Mouse (Mus musculus): Measurements from ENCODE around the gene Tmem203.

The Tmem203 gene

DNA sequence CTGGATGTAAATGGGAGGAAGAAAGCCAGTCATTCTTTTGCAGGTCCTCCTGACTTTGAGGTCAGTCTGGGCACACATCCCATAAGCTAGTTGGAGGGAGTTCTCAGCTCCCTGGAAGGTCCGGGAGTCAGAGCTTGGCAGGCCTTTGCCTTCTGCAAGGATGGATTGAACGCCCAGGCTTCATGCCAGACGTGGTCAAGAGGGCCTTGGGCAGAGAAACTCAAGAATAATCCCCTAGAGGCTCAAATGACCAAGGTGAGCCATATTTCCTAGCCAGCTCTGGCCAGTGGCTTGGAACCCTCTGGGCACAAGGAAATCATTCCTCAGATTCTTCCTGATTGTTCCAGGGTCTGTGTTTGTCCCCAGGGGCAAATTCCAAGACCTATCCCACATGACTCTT is 9.6 kb downstream of the Tmem203 start:
- peak; percentile 95 to 96 for DNase-seq

DNA sequence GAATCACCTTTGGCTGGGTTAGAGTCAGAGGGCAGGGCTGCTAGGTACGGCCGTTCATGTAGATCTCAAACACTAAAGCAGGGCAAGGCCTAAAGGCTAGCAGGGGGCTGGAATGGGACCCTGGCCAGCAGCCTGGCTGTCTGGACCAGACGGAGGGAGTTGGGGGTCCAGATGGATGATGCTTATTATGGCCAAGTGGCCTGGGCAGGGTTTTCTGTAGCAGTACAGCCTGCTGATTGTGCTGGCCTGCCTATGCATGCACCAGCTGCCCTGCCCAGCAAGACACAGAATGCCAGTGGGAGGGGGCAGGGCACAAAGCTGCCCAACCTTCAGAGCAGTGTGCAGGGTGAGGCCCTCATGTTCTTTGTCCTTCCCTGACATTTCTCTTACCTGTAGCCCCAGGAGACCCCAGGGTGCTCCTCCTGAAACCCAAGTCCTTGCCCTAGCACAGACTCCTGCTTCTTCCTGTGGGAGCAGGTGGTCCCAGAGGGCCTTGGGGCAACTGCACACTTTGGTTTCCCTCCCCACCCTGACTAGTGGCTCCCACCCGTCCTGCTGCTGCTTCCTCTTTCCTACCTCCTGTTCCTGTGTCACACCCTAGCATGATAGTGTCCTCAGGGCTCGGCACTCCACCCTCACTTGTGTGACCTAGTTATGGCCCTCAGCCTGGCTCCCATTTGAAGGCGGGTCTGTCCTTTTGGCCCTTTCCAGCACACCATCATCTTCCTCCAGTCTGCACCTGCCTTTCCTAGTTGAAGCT is 10.8 kb downstream of the Tmem203 start:
- DNase-seq: peak; percentile 98 to 99

DNA sequence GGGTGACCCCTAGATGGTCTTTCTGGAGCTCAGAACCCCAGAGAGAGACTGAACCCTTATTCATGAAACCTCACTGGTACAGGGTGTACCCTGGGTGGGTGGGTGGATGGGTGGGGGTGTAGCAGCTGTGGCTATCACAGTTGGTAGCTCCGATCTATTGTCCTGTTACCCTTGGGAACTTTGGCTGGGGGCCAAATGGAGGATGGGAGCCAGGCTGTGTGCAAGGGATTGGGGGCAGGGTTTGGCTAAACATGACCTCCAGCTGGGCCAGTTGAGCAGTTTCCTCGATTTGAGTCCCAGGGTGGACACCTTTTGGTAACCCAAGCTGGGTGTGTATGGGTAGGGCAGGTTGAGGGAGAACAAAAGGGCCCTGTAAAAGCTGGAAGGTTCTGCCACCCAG is 11.5 kb downstream of the Tmem203 start:
- peak; percentile 90 to 93 for DNase-seq

DNA sequence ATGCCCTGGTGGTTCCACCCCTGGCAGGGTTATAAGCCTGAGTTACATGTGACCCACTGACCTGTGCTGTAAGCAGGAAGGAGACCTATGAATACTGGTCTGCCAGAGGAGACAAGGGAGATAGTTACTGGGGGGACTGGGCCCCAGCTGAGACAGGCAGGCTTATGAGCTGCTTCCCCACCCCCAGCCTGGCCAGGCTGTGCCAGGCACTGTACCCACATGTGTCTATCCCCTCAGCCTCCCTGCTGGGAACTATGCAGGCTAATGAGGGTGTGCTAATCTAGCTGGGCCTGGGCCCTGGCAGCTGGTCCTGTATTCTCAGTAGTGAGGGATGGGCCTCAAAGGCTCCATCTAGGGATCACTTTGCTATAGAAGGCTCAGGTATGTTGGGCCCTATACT is 12.0 kb downstream of the Tmem203 start:
- peak; percentile 75 to 76 for DNase-seq

DNA sequence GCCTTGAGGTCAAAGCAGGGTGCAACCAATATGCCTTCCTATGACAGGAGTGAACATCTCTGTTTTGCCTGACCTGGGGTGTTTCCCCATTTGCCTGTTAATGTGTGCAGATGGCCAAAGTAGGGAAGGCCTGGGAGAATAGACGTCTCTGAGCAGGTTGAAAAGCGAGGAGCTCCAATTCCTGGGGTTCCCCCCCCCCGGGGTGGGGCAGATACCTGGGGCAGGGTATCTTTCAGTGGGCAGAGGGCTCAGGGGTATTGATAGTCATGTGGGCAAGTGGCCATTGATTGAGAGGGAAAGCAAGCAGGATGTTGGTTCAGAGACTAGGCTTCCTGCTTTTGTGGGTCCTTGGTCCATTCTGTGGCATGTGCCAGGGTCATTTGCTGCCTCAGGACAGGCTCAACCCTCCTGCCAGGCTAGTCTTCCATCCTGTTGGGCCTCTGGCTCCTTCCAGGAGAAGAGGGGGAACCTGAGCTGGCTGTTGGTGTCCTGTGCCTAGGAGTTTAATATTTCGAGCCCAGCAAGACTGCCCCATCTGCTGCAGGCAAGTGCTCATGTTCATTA is 12.6 kb downstream of the Tmem203 start:
- DNase-seq: peak; percentile 54 to 60

DNA sequence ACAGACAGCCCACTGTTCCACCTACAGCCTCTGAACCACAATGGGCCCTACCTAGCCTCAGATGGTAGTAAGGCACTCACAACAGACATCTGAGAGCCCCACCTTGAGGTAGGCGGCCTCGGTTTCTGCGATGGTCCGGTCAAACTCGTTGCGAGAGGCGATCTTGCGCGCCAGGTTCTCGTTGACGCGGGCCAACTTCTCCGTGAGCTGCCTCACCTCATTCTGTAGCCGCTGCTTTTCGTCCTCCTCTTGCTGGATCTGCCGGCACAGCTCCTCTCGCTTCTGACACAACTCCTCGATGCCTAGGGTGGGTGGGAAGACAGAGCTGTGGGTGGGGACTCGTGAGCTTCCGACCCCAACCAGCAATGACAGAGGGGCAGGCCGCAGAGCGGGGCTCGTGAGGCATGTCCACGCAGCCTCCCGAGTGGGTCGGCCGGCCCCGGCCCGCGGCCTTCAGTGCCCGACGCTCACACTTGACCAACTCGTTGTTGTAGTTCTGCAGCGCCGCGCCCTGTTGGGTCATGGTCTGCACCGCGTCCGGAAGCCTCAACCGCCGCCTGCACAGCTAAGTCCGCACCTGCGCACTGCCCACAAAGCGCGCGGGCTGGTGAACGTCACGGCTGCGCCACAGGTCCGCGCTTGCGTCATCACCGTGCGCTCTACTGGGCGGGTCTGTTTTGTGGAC is 16.7 kb downstream of the Tmem203 start, which contains the start of the genes Ssna1 and Anapc2:
Gene Ssna1, minus strand, starts transcription at position 612 of the 685 bp plus-strand sequence.
Gene Anapc2, plus strand, starts transcription at position 652 of the 685 bp plus-strand sequence.
- peak; percentile 98 to 99 for DNase-seq

DNA sequence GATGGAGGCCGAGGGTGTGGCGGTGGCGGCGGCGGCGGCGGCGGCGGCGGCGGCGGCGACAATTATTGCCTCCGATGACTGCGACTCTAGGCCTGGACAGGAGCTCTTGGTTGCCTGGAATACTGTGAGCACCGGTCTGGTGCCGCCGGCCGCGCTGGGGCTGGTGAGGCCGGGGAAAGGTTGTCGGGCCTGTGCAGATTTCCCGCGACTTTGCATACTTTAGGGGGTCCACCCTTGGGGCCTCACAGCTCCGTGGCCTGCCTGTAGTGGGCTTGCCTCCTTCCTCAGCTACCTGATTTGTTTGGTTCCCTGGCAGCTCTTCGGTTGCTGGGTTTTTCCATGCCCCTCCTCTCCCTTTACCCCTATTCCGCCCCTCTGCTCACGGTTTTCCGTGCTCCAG is 17.3 kb downstream of the Tmem203 start:
- no peak for DNase-seq

DNA sequence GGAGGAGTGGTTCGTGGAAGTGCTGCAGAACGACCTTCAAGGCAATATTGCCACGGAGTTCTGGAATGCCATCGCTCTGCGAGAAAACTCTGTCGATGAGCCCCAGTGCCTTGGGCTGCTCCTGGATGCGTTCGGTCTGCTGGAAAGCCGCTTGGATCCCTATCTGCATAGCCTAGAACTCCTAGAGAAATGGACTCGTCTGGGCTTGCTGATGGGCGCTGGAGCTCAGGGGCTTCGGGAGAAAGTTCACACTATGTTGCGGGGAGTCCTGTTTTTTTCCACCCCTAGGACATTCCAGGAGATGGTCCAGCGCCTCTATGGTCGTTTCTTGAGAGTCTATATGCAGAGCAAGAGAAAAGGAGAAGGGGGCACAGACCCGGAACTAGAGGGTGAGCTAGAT is 17.8 kb downstream of the Tmem203 start:
- DNase-seq: no peak

DNA sequence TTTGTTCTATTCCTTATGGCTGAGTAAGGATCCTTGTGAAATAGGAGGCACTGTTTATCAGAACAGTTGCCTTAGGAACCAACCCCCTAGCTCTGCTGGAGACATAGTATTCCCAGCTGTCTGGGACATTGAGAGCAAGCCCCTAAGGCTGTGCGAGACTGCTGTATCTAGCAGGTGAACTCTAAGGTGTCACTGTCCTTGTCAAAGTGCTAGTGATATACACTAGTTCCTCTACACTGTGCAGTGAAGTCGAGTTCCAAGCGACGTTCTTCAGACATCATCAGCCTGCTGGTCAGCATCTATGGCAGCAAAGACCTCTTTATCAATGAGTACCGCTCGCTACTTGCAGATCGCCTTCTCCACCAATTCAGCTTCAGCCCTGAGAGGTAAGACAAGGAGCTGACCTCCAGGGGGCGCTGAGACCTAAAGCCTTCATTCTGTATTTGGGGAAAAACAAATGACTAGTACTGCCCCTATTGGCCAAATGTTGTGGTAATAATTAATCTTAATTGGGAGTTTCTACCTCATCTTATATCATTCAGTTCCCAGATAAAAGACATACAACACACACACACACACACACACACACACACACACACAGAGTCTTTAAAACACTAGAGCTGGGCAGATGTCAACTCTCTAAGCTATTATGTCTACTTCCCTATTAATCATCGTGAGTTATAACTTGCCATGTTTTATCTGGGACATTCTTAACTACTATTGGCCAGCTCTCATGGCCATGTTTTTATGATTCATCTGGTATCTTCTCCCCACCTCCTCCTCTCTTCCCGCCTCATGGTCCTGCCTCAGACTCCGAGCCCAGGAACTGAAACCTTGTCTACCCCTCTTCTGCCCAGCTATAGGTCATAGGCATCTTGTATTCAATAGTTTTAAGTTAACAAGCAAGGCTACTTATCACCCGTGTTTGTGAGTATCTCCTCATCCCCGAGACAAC is 24.0 kb downstream of the Tmem203 start:
- DNase-seq: peak; percentile 93 to 97

DNA sequence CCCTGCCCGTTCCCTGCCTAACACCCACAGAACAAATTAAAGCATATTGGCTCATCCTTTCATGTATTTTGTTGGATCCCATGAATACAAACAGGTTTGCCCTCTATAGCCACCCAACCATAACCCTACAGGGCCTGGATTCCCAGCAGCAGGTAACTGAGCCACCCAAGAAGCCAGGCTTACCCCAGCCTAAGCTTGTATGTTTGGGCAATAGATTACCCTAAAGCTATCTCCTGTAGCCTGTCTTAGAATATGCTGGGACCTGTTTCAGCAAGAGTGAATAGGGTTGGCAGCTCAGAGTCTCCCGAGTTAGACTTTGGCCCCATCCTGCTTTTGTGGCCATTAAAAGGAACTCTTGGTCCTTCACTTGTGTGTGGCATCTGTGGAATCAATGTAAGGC is 30.3 kb downstream of the Tmem203 start:
- DNase-seq: no peak

DNA sequence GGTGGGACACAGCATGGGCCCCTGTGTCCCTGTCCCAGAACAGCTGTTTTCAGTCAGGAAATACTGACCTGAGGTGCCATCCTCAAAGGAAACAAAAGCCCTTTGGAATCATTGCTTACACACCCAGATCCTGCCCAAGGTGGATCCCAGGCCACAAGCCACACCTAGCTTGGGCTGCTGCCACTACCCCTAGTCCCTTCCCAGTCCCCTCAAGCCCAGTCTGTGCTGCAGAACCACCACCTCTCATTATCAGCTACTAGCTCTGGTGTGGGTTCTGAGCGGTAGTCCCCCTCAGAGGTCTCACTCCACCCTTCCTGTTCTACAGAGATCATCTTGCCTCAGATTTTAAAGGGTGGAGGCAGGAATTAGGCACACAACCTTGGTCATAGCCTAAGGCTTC is 31.1 kb downstream of the Tmem203 start:
- peak; percentile 45 to 52 for DNase-seq

DNA sequence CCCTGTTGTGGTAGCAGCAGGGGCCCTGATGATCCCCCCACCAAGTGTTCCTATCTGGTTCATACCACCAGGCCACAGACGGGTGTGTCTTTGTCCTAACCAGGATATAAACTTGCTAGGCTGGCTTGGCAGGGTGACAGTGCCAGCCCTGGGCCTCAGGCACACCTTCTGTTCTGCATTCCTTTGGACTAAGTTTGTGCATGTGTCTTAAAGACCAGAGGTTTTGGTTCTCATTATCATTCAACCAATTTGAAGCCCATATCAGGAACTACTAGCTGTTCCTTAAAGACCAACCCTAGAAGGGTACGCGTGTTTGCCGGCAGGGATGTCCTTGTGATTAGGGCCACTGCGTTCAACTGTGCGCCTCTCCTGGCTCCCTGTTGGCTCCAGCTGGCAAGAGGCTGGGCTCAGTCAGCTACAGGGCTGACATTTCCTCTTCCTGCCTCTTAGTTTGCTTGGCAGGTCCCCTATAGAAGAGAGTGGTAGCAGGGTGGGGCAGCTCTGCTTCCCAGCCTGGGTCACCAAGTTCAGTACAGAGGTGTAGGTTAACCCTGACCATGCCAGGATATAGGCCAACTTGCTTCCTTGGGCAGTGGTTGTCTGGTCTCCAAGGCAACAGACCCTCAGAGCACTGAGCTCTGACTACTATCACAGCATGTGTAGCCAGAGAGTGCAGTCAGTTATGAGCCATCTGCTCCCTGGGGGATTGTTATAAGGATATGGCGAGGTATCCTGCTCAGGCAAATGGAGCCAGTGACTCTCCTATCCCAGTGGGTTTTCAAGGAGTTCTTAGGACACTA is 31.8 kb downstream of the Tmem203 start:
- peak; percentile 69 to 74 for DNase-seq

DNA sequence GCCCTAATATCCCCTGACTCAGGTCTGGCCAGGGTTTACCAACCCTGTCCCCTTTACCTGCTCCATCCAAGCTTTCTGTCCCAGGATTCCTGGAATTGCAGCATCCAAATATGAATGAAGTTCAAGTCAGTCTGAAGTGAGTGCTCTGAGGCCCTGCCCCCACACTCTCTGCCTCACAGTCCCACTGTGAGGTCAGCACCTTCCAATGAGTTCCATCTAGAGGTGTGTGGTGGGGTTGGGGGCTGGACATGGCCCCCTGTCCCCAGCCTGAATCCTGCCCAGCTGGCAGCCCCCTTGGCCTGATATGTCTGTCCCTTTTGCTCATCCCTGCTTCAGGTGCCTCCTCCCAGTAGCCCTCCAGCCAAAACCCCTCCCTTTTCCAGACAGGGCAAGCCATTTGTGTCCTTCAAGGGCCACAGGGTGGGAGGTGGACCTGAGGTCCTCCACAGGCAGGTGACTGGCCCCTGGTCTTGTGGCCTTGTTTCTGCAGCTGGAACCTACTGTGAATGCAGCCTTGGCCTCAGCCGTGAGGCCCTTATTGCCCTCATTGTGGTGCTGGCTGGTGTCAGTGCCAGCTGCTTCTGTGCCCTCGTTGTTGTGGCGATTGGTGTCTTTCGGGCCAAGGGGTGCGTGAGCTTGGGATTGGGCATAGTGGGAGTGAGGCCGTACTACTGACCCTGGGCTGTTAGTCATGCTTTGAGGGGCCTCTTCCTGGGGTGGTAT is 32.8 kb downstream of the Tmem203 start, which contains the start of gene Tmem210:
Gene Tmem210, plus strand, starts transcription at position 219 of the 723 bp plus-strand sequence.
- DNase-seq: peak; percentile 54 to 55

DNA sequence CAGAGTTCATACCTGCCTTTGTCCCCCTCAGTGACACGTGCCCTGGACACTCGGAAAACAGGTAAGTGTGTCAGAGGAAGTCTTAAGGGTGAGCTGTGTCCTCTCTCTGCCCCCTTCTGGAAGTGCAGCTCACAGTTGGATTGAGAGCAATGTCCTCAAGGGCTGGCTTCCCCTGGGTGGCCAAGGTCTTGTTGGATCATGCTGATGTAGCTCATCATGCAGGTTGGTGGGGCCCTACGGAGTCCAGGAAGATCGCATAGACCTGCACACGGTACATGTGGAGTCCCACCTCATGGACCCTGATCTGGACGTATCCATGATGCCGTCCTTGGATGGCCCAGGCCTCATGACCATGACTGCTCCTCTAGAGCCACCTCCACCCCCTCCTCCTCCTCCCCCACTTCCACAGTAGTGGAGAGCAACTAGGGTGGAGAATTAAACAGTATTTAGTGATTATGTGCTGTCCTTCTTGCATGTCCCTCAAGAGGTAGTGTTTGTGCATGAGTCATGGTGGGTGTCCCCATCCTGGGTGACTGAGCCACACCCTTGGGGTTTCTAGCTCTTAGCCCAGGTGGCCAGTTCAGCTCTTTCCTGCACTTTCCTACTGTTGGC is 33.6 kb downstream of the Tmem203 start:
- DNase-seq: peak in 1 of 2 experiments; percentile 47

DNA sequence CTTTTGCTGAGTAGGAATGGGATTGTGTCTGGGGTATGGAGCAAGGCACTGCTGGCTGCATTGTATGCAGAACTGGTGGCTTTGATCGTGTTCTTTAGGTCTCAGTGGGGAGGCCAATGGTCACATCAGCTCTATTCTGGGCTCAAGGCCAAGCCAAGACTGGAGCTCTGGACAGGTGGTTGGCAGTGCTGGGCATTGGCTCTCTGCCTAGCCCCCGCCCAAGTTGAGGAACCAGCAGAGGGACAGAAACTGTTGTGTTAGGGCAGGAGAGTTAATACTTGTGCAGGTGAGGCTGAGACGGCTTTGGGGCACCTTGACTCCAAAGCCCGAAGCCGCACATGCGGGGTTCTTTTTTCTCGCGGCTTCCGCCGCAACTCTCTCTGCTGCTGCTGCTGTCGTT is 34.4 kb downstream of the Tmem203 start, which contains the start of gene Lrrc26:
Gene Lrrc26, plus strand, starts transcription at position 265 of the 400 bp plus-strand sequence.
- peak; percentile 87 for DNase-seq

DNA sequence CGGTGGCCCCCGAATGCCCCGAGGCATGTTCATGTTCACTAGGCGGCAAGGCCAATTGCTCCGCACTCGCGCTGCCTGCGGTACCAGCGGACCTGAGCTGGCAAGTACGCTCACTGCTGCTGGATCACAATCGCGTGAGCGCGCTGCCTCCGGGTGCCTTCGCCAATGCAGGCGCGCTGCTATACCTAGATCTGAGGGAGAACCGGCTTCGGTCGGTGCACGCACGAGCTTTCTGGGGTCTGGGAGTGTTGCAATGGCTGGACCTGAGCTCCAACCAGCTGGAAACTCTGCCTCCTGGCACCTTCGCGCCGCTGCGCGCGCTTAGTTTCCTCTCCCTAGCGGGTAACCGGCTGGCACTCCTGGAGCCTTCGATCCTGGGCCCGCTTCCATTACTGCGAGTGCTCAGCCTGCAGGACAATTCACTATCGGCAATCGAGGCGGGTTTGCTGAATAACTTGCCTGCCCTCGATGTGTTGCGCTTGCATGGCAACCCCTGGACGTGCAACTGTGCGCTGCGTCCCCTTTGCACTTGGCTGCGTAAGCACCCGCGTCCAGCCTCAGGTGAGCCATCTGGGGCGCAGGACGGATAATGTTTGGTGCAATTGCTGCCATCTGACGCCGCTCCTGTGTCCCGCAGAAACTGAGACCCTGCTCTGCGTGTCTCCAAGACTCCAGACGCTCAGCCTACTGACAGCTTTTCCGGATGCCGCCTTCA is 35.0 kb downstream of the Tmem203 start:
- peak; percentile 77 to 84 for DNase-seq

DNA sequence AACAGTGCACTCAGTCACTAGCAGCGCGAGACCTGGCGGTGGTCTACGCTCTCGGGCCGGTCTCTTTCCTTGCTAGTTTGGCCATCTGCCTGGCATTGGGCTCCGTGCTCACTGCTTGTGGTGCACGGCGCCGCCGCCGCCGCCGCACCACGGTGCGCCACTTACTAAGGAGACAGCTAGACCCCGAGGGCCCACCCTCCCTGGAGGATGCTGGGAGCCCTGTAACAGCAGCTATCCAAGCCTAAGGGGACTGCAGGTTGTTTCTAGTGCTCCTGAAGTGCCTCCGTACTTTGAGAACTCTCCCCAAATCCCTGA is 35.5 kb downstream of the Tmem203 start:
- DNase-seq: peak in 1 of 2 experiments; percentile 85

DNA sequence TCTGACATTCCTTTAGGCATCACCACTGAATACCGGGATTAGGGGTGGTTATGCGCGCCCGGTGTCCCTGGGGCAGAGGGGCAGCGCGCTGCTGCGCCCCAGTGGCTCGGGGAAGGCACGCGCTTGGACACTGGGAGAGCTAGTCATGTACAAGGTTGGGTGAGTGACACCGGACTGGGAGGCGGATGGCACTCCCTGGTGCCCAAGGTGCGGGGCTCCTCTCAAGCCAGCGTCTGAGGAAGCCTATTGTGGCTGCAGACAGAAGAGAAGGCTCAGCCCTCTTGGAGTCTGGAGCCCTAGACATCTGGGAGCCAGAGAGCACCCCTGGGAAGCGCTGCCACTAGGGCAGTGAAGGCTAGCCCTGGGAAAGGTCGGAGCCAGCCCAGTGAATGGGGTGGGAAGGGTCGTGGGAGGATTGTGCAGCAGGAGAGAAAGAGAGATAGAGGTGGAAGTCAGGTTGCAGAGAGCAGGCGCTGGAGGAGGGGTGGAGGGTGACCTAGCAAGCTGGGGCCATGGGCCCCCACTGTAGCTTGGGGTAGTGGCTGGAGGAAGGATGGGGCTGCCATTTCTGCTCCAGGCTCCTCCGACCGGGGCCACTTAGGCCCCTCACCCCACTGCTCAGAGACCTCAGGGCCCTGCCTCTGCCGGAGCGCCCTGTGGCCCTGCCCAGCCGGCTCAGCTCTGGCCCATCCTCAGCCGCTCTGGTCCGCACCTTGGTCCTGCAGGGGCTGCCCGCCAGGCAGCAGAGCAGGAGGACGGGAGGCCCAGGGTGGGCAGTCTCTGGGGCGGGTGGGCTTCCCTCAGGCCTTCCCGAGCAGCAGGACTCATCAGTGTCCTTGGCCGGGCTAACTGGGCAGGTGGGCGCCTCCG is 36.2 kb downstream of the Tmem203 start:
- DNase-seq: peak in 1 of 2 experiments; percentile 52

DNA sequence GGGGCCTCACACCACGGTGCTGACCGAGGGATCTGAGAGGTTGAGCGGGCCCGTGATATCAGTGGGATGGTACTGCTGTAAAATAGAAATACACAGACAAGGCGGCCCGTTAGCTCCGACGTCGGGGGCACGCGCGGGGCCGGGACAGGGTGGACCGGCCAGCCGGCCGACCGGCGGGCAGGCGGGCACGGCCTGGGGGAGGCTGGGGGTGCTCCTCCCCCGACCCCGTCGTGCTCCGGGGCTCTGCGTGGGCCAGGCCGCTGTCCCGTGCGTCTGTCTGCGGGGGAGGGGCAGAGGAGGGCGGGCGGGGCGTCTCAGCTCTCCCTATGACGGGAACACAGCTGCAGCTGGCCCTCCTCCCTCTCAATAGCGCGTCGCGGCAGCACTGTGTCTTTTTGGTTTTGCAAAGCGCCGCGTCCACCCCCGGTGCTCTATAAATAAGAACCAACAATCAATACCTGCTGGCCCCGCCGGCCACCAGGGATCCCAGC is 36.9 kb downstream of the Tmem203 start:
- no peak for DNase-seq
